Mouse (Mus musculus) cerebellum, postnatal 4 days (tissue): ENCODE measurements around the gene Siae.
A peak's percentile ranks its signal among the peaks of the same experiment; 100 is the strongest.

Source experiments
- DNase-seq, 2 experiments: peaks; one replicate each; pipeline ENCODE4 v3.0.0; 2022; ENCODE audit warnings: low spot score in 2 of 2, mixed read lengths in 1 of 2

Gene Siae

GRCm38 (mm10) chr9:37569231-37569835 lies 13.8 kb downstream of the Siae start:
- no peak for DNase-seq

- no peak for DNase-seq
Measured at GRCm38 (mm10) chr9:37572204-37572876, 16.8 kb downstream of the Siae start.

- DNase-seq: no peak
Measured at GRCm38 (mm10) chr9:37576436-37576930, 21.0 kb downstream of the Siae start.

- DNase-seq: no peak
Measured at GRCm38 (mm10) chr9:37583594-37583993, 28.1 kb downstream of the Siae start.

GRCm38 (mm10) chr9:37586718-37587117 lies 31.2 kb downstream of the Siae start:
- DNase-seq: no peak

GRCm38 (mm10) chr9:37590381-37590780 lies 34.9 kb downstream of the Siae start:
- DNase-seq: no peak

GRCm38 (mm10) chr9:37592025-37592424 lies 36.5 kb downstream of the Siae start:
- DNase-seq: no peak

- DNase-seq: no peak
Measured at GRCm38 (mm10) chr9:37592633-37593032, 37.1 kb downstream of the Siae start.

- DNase-seq: no peak
Measured at GRCm38 (mm10) chr9:37593690-37594089, 38.2 kb downstream of the Siae start.

GRCm38 (mm10) chr9:37595570-37595969 lies 40.1 kb downstream of the Siae start:
- DNase-seq: no peak

- no peak for DNase-seq
Measured at GRCm38 (mm10) chr9:37598637-37599036, 43.1 kb downstream of the Siae start.

GRCm38 (mm10) chr9:37600538-37601205 lies 45.2 kb downstream of the Siae start:
- DNase-seq: no peak

GRCm38 (mm10) chr9:37605089-37605488 lies 49.6 kb downstream of the Siae start:
- DNase-seq: no peak

GRCm38 (mm10) chr9:37609558-37609957 lies 54.1 kb downstream of the Siae start:
- no peak for DNase-seq

- peak; percentile 60 to 83 for DNase-seq
Measured at GRCm38 (mm10) chr9:37613182-37613910, 57.8 kb downstream of the Siae start, which contains the start of gene Spa17. Gene Spa17, minus strand, starts transcription at chr9:37613722.

GRCm38 (mm10) chr9:37613911-37614280 lies 58.4 kb downstream of the Siae start:
- DNase-seq: no peak

GRCm38 (mm10) chr9:37614316-37614715 lies 58.8 kb downstream of the Siae start:
- DNase-seq: no peak

- DNase-seq: no peak
Measured at GRCm38 (mm10) chr9:37615220-37615619, 59.7 kb downstream of the Siae start.

- DNase-seq: peak in 1 of 2 experiments; percentile 12
Measured at GRCm38 (mm10) chr9:37616770-37617169, 61.3 kb downstream of the Siae start.

GRCm38 (mm10) chr9:37621290-37621689 lies 65.8 kb downstream of the Siae start:
- no peak for DNase-seq

- no peak for DNase-seq
Measured at GRCm38 (mm10) chr9:37623981-37624380, 68.5 kb downstream of the Siae start.

- DNase-seq: no peak
Measured at GRCm38 (mm10) chr9:37624502-37624901, 69.0 kb downstream of the Siae start.
